Mouse (Mus musculus) olfactory bulb, adult 2 months (tissue): ENCODE data around the gene Cyb561d2.

Experiments used
- CTCF ChIP-seq: fragments of 200-500 bp; IDR thresholded peaks from 2 replicates; pipeline ENCODE4 v1.5.1; 2012; ENCODE audit warnings: low read depth, mild to moderate bottlenecking, low read length, moderate library complexity; ENCODE audit not compliant: insufficient read depth
- POLR2A ChIP-seq: fragments of 200-500 bp; IDR thresholded peaks from 2 replicates; pipeline ENCODE4 v1.6.1; 2012; ENCODE audit warnings: mild to moderate bottlenecking, low read depth, low read length, moderate library complexity; ENCODE audit not compliant: insufficient read depth

- TF ChIP-seq POLR2A (no peak), CTCF (peak; percentile 97)
These were observed 27.6 kb downstream of the Cyb561d2 start for GRCm38 (mm10) chr9:107514303-107514955.
